In the genomic region with DNA sequence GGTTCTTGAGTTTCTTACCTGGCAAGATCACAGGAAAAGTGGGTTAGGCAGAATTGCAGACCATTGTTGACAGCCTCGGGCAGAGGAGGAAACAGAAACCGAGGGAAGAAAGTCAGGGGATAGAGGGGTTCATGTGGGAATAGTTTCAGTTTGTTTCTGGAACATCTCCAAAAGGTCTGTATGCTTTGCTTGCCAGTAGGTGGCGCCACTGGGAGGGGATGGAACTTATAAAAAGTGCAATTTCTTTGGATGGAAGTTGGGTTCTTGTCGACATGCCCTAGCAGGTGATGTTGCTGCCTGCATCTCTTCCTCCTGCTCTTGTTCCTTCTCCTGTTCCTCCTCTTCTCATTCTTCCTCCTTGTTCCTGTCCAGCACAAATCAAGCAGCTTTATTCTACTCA, we compare ENCODE assay signal across 9 mouse cellular contexts.
DNase-seq lines count a peak whose midpoint lies in the region; ATAC-seq and TF ChIP-seq lines count a peak whose summit lies in the region.
"Had no signal": no experiment of that assay in that cellular context is flagged by ENCODE, and none has a peak within 500 bp of the region (broad histone marks: within the 10 kb centered on the region; RNA-seq: fewer than 3 reads in every experiment).

No protein-coding gene starts in this region.

- no peak for TF ChIP-seq POLR2A in lung, adult 2 months (IDR thresholded peaks at IDR 0.05; ENCODE audit: borderline replicate concordance, extremely low read depth, low read depth, low read length)

- H3K9me3 ChIP-seq in midbrain, embryonic 10.5 days (replicated peaks): no peaks in the 10 kb centered on the region
- no peaks in the 10 kb centered on the region for H3K9me3 ChIP-seq in midbrain, embryonic 13.5 days
- H3K9me3 ChIP-seq: heart, embryonic 15.5 days had no signal

- H3K4me3 ChIP-seq in midbrain, embryonic 10.5 days: no peak overlapping the region
- H3K4me3 ChIP-seq in midbrain, embryonic 13.5 days (replicated peaks): no peak overlapping the region
- H3K4me3 ChIP-seq in lung, adult 2 months (replicated peaks; ENCODE audit: extremely low read depth, low read depth, low read length): no peak overlapping the region
- H3K4me3 ChIP-seq: heart, embryonic 15.5 days had no signal

- peak; percentile 32; the same call in 1 of the 2 replicates for TF ChIP-seq CTCF in lung, adult 2 months (IDR thresholded peaks at IDR 0.05; ENCODE audit: insufficient read depth, low read length)

- no peaks in the 10 kb centered on the region for H3K36me3 ChIP-seq in midbrain, embryonic 10.5 days
- H3K36me3 ChIP-seq in midbrain, embryonic 13.5 days: no peaks in the 10 kb centered on the region
- H3K36me3 ChIP-seq: heart, embryonic 15.5 days had no signal

- no peak overlapping the region for H3K4me2 ChIP-seq in midbrain, embryonic 13.5 days (replicated peaks)
- H3K4me2 ChIP-seq: heart, embryonic 15.5 days had no signal

- WGBS in midbrain, embryonic 10.5 days: 52% methylated on average over 4 of the region's 4 CpGs
- 51% methylated on average over 4 of the region's 4 CpGs for WGBS in midbrain, embryonic 13.5 days
- 34% methylated on average over 4 of the region's 4 CpGs for WGBS in lung, adult 2 months

- peak; percentile 21 to 22 for DNase-seq in cerebellum, postnatal 10 days
- DNase-seq in midbrain, embryonic 10.5 days (ENCODE audit: low spot score): peak; percentile 24
- DNase-seq in ZHBTc4 (ENCODE audit: low read depth, low spot score): peak; percentile 34
- DNase-seq in lung, adult 2 months: peak; percentile 19
- no peak for DNase-seq in left cerebral cortex, adult 11 months (ENCODE audit: low spot score)
- no peak for DNase-seq in cerebellum, adult 8-10 months

- H3K27me3 ChIP-seq in midbrain, embryonic 10.5 days (ENCODE audit: low read depth, poor library complexity, severe bottlenecking): no peaks in the 10 kb centered on the region
- no peaks in the 10 kb centered on the region for H3K27me3 ChIP-seq in midbrain, embryonic 13.5 days
- H3K27me3 ChIP-seq: heart, embryonic 15.5 days had no signal

- no peak for ATAC-seq in cerebellum, adult (ENCODE audit: insufficient number of reproducible peaks, low FRiP score, low TSS enrichment)
- no peak for ATAC-seq in midbrain, embryonic 13.5 days

- no peaks in the 10 kb centered on the region for H3K4me1 ChIP-seq in midbrain, embryonic 10.5 days
- no peaks in the 10 kb centered on the region for H3K4me1 ChIP-seq in midbrain, embryonic 13.5 days (replicated peaks)
- H3K4me1 ChIP-seq in lung, adult 2 months (ENCODE audit: control insufficient read depth, insufficient read depth, low read length): no peaks in the 10 kb centered on the region

- no peak overlapping the region for H3K9ac ChIP-seq in midbrain, embryonic 13.5 days (replicated peaks)
- H3K9ac ChIP-seq: heart, embryonic 15.5 days had no signal

- no peak overlapping the region for H3K27ac ChIP-seq in midbrain, embryonic 10.5 days (replicated peaks)
- H3K27ac ChIP-seq in midbrain, embryonic 13.5 days: no peak overlapping the region
- H3K27ac ChIP-seq: heart, embryonic 15.5 days had no signal

Comparison
In these comparisons a context has a peak if more than half of its experiments do, and no peak if none do; other contexts are left out.
1. DNase-seq: peak in cerebellum, postnatal 10 days (2 of 2), midbrain, embryonic 10.5 days (single experiment), ZHBTc4 (single experiment) and lung, adult 2 months (single experiment); none in left cerebral cortex, adult 11 months (single experiment) and cerebellum, adult 8-10 months (single experiment).